Mouse (Mus musculus) 416B (cell line): ENCODE measurements around the gene Gm20883.
"Not testable (repeated sequence)": the region's sequence is repeated elsewhere in the genome, so short reads cannot be mapped to it uniquely, and the experiment has no call there.

ENCODE experiments used
- DNase-seq: peaks from one replicate; pipeline ENCODE4 v3.0.0; 2011; ENCODE audit warnings: low read depth

Gene Gm20883

GRCm38 (mm10) chrY:50607951-50608350, at the start of gene Gm20883:
Gm20883 (plus strand) TSS chrY:50608251.
- DNase-seq: not testable (repeated sequence)
